Mouse (Mus musculus): Measurements from ENCODE around the gene Foxa2. TPM values are rescaled to one million over a fixed set of nuclear protein-coding genes. Genes with fewer than 3 reads are reported as not detected.

Gene Foxa2
- 136 and 147 TPM in 2 replicates for polyA plus RNA-seq (2012; rRNA removed)

GRCm38 (mm10) chr2:148046799-148047165, at the start of gene Foxa2:
Gene Foxa2, minus strand, starts transcription at chr2:148046969.

Measured in colon, adult 2 months (tissue).